Mouse (Mus musculus) brain, adult 2 months (tissue): ENCODE results near the gene Fam169a.
"Not testable (repeated sequence)": the region's sequence is repeated elsewhere in the genome, so short reads cannot be mapped to it uniquely, and the experiment has no call there.

Experiments
- DNase-seq: peaks from one replicate; pipeline ENCODE4 v3.0.0; 2011; ENCODE audit warnings: low read depth, low spot score

Fam169a gene

DNA sequence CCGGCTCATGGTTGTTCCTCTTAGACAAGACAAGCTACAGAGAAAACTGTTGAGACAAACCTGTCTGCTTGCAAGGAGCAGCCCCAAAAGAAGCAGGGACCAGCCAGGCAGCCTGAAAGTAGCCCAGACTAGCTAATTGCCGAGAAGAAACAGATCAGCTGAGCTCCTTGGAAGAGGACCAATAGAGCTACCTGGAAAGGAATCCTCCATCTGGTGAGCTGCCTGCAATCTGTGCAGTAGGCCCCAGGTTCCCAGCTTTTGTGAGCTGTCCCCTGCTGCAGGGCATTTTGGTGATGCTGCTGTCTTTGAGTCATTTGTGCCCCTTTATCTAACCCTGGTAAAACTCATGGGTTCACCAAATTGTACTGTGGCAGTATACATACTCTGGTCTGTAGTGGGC lies 13.1 kb downstream of the Fam169a start:
- peak; percentile 93 for DNase-seq

DNA sequence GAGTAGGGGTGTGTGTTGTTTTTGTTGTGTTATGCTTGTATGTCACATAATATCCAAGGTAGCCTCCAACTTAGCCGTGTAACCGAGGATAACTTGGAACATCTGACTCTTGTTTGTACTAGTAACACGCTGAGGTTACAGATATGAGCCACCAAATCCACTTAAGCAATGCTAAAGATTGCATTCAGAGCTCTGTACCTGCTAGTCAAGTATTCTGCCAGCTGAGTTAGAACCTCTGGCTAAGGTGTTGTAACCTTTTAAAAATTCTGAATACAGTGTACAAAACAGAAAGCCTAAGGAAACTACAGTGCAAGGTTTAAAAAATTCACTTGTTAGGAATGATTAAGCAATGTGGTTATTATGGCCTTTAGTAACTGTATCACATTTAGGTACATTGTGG lies 13.5 kb downstream of the Fam169a start:
- DNase-seq = no peak

DNA sequence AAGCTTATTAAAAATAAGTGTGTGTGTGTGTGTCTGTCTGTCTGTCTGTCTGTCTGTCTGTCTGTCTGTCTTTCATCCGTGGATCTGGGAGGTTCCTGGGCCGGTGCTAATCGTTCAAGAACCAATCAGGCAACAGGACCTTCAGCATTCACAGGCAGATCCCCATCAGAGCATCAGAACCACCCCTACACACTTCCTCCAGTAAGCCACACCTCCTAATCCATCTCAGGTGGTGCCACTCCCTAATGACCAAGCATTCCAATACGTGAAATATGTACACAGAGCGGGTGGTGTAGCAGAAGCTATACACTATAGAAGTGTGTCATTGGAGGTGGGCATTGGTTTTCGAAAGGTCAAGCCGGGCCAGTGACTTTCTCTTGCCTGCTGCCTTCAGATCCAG lies 15.3 kb downstream of the Fam169a start:
- no peak for DNase-seq

DNA sequence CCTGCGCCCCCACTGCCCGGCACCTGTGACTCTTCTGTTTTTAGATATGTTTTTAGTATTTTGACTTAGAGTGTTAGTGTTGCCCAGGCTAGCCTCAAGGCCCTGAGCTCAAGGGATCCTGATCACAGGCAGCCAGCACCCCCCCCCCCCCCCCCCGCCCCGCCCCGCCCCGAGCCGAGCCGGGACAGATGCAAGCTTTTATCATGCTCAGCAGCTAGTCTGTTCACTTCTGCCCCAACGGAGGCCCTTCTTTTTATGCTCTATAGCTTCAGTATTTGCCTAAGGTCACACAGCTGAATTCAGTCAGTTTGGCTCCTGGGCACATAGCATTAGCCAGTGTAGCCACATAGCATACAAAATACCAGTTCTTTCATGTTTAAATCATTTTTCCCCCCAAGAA lies 19.2 kb downstream of the Fam169a start:
- no peak for DNase-seq

DNA sequence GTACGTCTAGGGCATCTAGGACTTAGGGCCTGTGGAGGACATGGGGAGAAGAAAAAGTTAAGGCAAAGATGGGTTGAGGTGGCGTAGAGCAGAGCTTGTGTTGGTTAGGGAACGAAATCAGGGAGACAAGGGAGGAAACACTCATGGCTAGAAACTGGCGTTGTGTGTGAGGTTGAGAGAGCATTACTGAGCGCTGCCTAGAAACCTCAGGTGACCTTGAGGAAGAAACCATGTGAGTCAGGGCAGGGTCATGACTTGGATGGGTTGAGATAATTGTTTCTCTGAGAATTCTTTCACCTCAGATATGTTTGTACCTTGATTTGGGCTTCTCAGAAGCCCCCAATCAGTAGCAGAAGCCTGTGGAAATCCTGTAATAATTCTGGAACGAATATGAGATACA lies 20.3 kb downstream of the Fam169a start:
- DNase-seq = no peak

DNA sequence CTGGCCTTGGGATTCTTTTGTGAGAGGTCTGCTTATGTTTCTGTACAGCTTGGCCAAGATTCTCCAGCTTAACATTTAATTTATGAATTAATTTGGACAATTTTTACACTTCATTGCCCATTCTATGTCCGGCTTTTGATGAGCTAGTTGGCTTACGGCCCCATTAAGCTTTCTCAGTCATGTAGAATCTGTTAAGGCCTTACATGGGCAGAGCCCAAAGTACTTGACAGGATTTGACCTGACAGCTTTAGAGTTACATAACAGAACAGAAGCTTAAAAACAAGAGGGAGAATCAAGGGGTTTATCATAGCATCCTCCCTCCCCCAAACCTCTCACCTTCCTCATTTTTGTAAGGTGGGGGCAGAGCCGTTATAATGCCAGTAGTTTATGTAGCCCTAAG lies 21.1 kb downstream of the Fam169a start:
- DNase-seq = no peak

DNA sequence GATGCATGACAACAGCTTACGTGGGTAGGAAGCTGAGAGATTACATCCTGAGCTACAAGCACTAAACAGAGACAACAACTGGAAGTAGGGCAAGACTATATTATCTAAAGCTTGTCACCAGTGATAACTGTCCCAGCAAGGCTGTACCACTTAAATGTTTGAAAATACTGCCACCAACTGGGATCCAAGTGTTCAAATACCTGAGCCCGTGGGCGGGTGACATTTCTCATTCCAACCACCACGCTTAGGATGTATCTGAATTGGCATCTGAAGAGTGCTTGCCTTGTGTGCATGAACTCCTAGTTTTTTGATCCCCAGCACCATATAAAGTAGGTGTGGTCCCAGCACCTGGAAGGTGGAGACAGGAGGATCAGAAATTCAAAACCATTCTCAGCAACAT lies 28.6 kb downstream of the Fam169a start:
- DNase-seq = peak; percentile 51

DNA sequence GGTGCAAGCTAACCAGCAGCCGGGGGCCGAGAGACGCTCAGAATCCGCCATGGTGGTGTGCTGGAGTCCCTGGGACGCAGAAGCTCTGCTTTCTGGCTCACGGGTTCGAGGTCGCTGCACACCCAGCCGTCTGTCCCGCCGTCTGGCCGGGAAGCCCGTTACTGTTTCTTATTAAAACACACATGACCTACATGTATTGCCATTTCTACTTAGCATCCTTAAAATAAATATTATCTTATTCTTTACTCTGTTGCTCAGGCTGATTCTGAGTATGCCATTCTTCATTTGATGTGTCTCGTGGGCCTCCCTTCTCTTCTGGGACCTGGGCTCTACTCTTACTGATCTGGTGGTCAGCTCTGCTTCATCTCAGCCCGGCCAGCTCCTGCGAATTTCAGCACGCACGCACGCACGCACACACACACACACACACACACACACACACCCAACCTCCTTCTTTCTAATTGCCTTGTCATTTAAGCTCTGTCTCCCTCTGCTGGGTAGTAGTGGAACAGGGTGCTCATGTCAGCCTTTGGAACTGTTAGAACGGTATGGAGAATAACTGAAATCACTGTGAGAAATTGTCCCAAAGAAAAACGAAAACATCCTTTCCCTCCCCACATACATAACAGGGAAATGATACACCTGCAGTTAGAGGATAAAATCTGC lies 32.2 kb downstream of the Fam169a start, which contains the start of gene Gm6169:
TSS of gene Gm6169 (minus strand) at position 51 of the 666 bp plus-strand sequence.
- DNase-seq = peak; percentile 86

DNA sequence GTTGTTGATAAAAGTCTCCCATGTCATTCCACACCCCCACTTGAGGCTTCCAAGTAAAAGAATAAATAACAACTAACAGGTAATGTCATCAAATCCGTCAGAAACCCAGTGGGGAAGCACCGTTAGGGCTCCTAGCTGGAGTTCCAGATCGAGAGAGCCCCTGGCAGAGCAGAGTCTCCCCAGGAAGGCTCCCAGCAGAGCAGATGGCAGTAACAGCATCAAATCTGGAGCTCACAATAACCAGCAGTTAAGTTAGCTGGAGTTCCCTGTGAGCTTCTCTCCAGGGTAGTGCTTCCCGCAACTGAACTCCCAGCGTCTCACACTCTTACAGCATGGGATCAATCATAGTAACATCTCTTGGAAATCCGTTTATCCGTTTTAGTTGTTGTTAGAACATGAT lies 37.9 kb downstream of the Fam169a start:
- DNase-seq = peak; percentile 26

DNA sequence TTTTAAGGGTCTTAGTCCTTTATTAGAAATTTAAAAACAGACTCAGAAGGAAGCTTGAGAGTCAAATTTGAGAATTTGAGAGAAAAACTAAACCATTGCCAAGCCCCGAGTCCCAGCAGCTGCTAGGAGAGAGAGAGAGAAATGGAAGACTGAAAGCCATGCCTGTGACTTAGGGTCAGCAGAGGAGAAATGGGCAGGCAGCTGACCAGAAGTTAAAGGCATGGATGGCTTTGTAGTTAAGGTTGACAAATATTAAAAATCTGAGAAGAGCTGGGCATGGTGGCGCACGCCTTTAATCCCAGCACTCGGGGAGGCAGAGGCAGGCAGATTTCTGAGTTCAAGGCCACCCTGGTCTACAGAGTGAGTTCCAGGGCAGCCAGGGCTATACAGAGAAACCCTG lies 40.6 kb downstream of the Fam169a start:
- DNase-seq = not testable (repeated sequence)

DNA sequence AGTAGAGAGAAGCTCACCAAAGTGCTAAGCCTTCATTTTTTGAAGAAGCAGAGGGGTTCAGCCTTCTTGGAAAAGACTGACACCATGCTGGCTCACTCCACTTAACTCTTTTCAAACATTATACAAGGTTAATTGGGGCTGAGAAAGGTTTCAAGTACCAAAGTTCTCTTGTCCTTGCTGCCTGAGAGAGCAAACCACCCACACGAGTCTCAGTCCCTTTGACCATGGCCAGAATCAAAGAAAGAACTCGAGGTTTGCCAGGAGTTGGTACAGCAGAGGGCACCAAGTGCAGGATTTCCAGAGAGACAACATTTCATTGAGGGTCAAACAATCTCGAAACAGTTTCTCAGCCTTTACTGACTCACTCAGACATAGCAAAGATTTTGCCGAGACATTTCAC lies 42.0 kb downstream of the Fam169a start:
- DNase-seq = no peak

DNA sequence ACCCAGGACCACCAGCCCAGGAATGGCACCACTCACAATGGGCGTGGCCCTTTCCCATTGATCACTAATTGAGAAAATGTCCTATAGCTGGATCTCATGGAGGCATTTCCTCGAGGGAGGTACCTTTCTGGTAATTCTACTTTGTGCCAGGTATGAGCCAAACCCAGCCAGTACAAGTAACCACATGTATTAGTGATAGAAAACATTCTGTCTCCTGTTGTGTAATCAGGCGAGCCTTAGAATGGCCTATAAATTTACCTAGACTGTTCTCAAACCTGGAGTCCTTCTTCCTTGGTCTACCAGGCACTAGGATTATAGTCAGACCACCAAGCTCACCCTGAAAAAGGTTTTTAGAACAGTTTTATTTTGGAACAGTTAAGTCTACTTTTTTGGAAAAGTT lies 54.3 kb downstream of the Fam169a start:
- DNase-seq = no peak

DNA sequence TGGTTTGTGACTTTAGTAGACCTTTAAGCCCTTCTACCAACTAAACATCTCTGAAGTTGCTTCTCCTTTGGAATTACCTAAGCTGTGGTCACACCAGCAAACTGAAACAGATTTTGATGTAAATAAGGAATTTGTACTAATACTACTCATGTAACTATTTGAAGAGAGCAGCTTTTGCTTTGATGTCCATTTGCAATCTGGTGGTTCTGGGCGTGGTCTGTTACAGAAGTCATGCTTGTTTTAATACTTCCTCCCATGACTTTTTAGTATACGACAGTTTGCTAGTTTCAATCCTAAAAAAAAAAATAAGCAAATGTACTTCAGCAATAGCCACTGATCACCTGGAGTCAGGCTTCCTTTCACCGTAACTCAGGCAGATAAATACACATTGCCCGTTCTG lies 62.6 kb downstream of the Fam169a start:
- DNase-seq = not testable (repeated sequence)

DNA sequence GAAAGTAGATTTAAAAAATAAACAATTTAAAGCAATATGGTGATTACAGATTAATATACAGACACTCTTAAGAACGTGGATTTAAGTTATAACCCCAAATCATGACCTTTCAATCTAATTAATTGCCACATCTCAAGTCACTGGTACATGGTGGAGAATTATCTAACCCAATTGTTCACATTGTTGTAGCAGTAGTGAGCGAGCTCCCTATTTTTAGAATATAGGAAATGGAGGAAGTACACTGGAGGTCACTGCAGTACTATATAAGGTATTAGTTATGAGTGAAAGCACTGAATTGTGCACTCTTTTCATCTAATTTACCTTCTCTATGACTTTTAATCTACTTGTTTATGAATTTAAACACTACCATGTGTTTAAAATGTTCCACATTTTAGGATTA lies 63.3 kb downstream of the Fam169a start:
- not testable (repeated sequence) for DNase-seq

DNA sequence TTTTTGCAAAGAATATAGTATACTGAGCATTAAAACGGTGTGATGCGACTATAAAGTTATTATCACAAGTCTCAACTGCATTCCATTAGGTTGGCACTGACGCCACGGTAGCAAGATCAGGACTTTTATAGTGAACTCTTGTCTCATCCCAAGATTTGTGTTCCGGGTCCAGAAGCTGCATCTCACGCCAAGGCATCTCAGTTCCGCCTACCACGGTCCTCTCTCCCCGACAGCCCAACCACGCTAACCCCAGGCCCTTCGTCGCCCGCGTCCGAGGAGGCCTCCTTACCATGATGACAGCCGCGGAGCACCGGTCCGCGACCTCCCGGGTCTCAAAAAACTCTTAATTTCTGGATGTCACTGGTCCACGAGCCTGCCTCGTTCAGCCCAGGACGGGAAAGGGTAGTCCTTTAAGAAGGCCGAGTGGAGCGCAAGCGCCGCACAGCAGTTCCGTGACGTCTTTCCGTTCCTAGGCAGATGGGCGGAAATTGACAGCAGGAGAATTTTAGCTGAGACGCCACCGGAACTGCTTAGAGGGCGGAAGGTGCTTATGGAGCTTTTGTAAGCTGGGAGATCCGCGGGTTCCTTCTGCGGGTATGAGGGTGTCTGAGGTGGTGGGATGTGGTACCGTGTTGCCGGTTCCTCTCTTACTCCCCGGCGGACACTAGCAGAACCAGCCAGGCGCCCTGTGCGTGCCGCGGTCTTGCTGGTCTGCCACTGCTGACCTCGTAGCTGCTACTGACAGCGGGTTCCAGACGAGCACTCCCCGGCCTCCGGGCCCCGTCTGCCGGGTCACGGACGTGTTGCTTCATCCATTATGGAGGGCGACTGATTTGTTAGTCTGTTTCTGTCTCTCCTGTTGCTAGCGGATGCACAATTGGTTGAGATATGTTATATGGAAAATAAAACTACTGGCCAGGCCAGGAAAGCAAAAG lies 70.6 kb downstream of the Fam169a start, which contains the start of the genes Gfm2 and Nsa2:
TSS of gene Gfm2 (plus strand) at position 472 of the 935 bp plus-strand sequence.
TSS of gene Nsa2 (minus strand) at position 472 of the 935 bp plus-strand sequence.
- peak; percentile 99 for DNase-seq

DNA sequence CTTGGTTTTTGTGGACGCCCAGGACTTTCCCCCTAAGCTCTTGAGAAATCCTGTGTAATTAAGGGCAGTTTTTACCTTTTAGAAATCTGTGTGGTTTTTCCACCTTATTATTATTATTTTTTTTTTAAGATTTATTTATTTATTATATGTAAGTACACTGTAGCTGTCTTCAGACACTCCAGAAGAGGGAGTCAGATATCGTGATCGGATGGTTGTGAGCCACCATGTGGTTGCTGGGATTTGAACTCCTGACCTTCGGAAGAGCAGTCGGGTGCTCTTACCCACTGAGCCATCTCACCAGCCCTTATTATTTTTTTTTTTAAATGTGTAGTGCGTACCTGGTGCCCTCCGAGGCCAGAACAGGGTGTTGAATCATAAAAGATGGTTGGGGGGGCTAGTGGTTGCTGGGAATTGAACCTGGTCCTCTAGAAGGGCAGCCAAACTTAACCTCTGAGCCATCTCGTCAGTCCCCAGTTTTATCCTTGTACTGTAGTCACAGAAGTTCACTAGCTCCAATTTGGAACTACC lies 71.4 kb downstream of the Fam169a start:
- DNase-seq = not testable (repeated sequence)

DNA sequence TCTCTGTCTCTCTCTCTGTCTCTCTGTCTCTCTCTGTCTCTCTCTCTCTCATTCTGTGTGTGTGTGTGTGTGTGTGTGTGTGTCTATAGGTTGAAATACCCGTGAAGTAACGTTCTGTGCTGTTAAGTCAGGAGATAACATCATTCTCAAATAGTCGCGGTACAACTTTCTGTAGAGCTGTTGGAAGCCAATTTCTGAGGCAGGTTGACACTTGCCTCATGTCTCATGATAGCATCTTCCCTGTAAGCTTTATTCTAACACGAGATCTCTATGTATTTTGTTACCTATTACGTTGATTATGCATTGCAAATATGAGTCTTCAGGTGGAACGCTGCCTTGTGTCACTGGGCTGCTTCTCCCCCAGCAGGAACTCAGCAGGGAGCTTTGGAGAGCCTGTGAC lies 75.2 kb downstream of the Fam169a start:
- no peak for DNase-seq

DNA sequence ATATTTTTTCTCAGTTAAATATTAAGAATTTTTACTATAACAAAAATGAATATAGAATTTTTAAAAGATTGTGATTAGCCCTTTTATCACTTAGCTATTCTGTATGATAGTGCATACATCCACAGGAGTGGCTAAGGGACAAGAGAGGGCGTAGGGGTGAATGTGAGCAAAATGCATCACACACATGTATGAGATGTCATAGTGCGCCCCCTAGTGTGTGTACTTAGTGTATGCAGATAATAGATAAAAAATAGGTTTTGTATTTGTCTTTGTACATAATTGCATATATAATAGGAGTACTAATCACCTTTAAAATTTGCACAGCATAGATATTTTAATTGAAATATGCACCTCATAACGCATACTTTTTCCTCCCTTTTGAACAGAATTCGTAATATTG lies 78.7 kb downstream of the Fam169a start:
- DNase-seq = peak; percentile 62

DNA sequence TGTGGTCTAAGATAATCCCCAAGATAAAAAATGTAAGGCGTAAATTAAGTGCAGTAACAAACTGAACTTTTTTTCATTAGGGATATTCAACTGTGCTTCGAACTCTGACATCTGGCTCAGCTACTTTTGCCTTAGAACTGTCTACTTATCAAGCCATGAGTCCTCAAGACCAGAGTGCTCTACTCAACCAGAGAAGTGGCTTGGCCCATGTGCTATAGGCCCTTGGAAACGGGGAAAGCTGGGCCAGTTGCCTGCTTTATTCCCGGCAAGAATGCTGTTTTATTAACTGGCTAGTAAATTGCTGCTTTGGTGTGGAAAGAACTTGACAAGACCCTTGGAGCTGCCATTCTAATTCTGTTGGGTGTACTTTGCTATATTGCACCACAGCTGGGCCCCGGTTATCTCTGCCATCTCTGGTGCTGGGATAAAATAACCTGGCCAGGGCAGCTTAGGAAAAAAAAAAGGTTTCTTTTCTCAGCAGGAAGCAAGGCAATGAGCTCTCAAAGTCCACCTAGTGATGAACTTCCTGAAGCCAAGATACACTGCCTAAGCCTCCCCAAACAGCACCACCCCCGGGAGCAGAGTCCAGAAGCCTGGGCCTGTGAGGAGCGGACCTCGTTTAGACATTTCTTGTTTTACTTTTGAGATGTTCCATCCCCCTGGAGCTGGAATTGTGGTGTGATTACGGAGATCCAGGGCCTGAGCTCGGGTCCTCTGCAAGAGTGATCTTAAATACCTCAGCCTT lies 108.6 kb downstream of the Fam169a start:
- no peak for DNase-seq

DNA sequence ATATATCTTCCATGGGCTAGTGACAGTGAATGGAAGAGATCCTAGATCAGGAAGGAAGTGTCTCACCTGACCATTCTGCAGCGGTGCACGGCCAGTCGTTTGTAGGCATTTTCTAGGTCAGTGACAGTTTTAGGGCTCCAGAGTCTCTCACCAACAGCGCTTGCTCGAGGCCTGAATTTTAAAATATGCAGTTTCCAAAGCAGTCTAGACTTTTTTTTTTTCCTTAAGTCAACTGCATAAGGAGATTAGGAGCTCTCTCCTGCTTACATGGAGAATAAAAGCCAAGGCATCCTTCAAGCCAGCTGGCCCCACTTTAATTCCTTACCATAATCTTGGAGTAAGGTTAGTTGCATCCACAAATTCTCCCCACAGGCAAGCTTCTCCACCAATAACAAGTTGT lies 109.6 kb downstream of the Fam169a start:
- DNase-seq = peak; percentile 51

DNA sequence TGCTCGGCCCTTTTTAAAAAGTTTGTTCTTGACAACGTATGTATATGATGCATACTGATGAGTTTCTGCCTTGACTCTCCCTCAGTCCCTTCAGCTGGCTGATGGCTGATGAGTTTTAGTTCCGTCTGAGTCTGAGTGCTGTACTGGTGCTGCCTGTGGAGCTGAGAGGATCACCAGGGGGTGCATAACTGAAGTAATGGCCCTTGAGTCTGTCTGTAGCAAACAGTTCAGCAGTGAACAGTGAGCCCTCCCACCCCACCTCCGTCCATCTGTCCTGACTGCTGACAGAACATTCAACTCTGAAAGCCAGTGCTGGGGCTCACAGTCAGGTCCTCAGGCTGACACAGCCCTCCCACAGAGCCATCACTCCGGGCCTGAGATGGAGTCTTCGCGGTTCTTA lies 111.9 kb downstream of the Fam169a start:
- no peak for DNase-seq
